Mouse (Mus musculus): ENCODE measurements at regions not wholly inside any gene's neighbourhood (a gene's known extent, or its start where the extent isn't known, plus 50 kb on each side); places are given as distances from the start of the nearest gene placed in this dataset.

GRCm38 (mm10) chr13:37525097-37525726, 180.2 kb downstream of the Ly86 start:
- intact Hi-C loops (cut with DNase I): no loop called here
- no peak for DNase-seq

- DNase-seq: no peak
Measured at GRCm38 (mm10) chr13:37526102-37526501, 181.1 kb downstream of the Ly86 start.

GRCm38 (mm10) chr13:37528380-37528779, 183.4 kb downstream of the Ly86 start:
- intact Hi-C loops (cut with DNase I): no loop called here
- DNase-seq: no peak

More at GRCm38 (mm10) chr13:37526102-37526501, 181.1 kb downstream of the Ly86 start:
- intact Hi-C loops (cut with DNase I): no loop called here

GRCm38 (mm10) chr13:37528876-37529275, 183.9 kb downstream of the Ly86 start:
- DNase-seq: no peak
- intact Hi-C loops (cut with DNase I): no loop called here

GRCm38 (mm10) chr13:37531512-37532183, 186.6 kb downstream of the Ly86 start:
- peak; percentile 52 to 58 for DNase-seq
- intact Hi-C loops (cut with DNase I): no loop called here

- no peak for DNase-seq
- intact Hi-C loops (cut with DNase I): no loop called here
Measured at GRCm38 (mm10) chr13:37532596-37533170, 187.7 kb downstream of the Ly86 start.

GRCm38 (mm10) chr13:37533851-37534250, 188.8 kb downstream of the Ly86 start:
- intact Hi-C loops (cut with DNase I): no loop called here
- no peak for DNase-seq

- intact Hi-C loops (cut with DNase I): no loop called here
- no peak for DNase-seq
Measured at GRCm38 (mm10) chr13:37537330-37537729, 192.3 kb downstream of the Ly86 start.

GRCm38 (mm10) chr13:37537793-37538192, 192.8 kb downstream of the Ly86 start:
- DNase-seq: no peak
- intact Hi-C loops (cut with DNase I): no loop called here

GRCm38 (mm10) chr13:37540980-37541531, 196.0 kb downstream of the Ly86 start:
- intact Hi-C loops (cut with DNase I): loop anchor here (5.0 kb wide), 1 partner anchor 54 kb away; no protein-coding TSS in a partner anchor
- DNase-seq: no peak

GRCm38 (mm10) chr13:37541674-37542073, 196.7 kb downstream of the Ly86 start:
- intact Hi-C loops (cut with DNase I): loop anchor here (5.0 kb wide), 1 partner anchor 54 kb away; no protein-coding TSS in a partner anchor
- peak in 1 of 2 experiments; percentile 30 for DNase-seq

GRCm38 (mm10) chr13:37542744-37543196, 197.8 kb downstream of the Ly86 start:
- DNase-seq: no peak
- intact Hi-C loops (cut with DNase I): loop anchor here (5.0 kb wide), 1 partner anchor 55 kb away; no protein-coding TSS in a partner anchor

GRCm38 (mm10) chr13:37543788-37544187, 198.8 kb downstream of the Ly86 start:
- DNase-seq: no peak
- intact Hi-C loops (cut with DNase I): loop anchor here (5.0 kb wide), 1 partner anchor 56 kb away; no protein-coding TSS in a partner anchor

- intact Hi-C loops (cut with DNase I): loop anchor here (5.0 kb wide), 1 partner anchor 57 kb away; no protein-coding TSS in a partner anchor
- DNase-seq: no peak
Measured at GRCm38 (mm10) chr13:37544696-37545095, 199.7 kb downstream of the Ly86 start.

GRCm38 (mm10) chr13:37546556-37546955, 201.5 kb downstream of the Ly86 start:
- no peak for DNase-seq
- intact Hi-C loops (cut with DNase I): no loop called here

GRCm38 (mm10) chr13:37550584-37550983, 205.6 kb downstream of the Ly86 start:
- intact Hi-C loops (cut with DNase I): no loop called here
- DNase-seq: no peak

GRCm38 (mm10) chr13:37553392-37553791, 208.4 kb downstream of the Ly86 start:
- no peak for DNase-seq
- intact Hi-C loops (cut with DNase I): no loop called here

GRCm38 (mm10) chr13:37557183-37557582, 212.2 kb downstream of the Ly86 start:
- intact Hi-C loops (cut with DNase I): no loop called here
- no peak for DNase-seq

GRCm38 (mm10) chr13:37557766-37558165, 212.8 kb downstream of the Ly86 start:
- intact Hi-C loops (cut with DNase I): no loop called here
- DNase-seq: no peak

GRCm38 (mm10) chr13:37559056-37559455, 214.0 kb downstream of the Ly86 start:
- intact Hi-C loops (cut with DNase I): no loop called here
- no peak for DNase-seq

- no peak for DNase-seq
- intact Hi-C loops (cut with DNase I): loop anchor here (5.0 kb wide), 1 partner anchor 117 kb away; no protein-coding TSS in a partner anchor
Measured at GRCm38 (mm10) chr13:37559706-37560313, 214.8 kb downstream of the Ly86 start.

All from gastrocnemius, postnatal 36 days (tissue).